Mouse (Mus musculus): ENCODE data around the gene Zbtb5. TPM values are rescaled to one million over a fixed set of nuclear protein-coding genes. Genes with fewer than 3 reads are reported as not detected.
A peak's percentile ranks its signal among the peaks of the same experiment; 100 is the strongest.
"Not testable (repeated sequence)": the region's sequence is repeated elsewhere in the genome, so short reads cannot be mapped to it uniquely, and the experiment has no call there.

Gene Zbtb5
- total RNA-seq, 2 experiments from 2014 or later: 10.5 to 11.9 TPM

DNA sequence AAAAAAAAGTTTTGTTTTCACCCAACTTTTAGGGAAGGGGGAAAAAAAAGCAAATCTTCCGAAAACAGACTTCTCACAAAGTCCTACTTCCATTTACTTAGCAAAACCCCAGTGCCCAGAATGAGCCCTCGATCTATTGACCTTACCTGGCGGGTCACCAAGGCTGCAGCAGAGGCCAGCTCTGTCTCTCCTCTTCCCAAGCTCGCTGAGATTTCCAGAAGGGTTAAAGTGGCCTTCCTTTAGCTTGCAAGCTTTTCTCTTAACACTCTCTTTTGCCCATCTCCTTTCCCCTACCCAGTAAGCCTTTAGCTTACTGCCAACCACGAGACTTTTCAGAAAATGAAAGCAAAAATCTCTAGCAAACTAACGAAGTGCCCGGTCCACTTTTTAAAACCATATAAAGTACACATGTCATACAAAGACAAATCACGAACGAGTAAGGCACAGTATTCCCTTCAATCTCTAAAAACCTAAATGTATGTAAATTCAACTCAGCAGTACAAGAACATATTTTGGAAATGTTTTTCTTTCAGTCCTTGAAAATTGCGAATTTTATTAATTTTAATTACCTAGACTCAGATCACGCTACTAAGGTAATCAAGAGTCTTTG, 1.3 kb downstream of the Zbtb5 start:
- no peak for DNase-seq

DNA sequence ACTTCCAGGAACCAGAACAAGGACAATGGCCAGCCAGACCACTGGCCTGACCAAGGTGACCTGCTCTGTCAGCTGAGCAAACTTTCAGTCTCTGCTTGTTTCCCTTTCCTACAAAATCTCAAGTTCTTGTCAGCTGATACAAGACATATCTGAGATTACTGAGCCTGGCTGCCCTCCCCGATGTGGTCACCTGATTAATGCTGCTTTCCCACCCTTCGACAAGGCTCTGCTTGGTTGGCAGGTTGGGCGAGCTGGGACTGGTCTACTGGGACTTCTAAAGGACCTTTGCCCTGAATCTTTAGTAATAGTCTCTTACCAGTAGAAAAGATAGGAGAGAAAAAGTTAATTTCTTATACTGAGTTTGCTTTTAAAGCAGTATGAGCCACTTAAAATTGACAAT, 6.8 kb downstream of the Zbtb5 start:
- no peak for DNase-seq

DNA sequence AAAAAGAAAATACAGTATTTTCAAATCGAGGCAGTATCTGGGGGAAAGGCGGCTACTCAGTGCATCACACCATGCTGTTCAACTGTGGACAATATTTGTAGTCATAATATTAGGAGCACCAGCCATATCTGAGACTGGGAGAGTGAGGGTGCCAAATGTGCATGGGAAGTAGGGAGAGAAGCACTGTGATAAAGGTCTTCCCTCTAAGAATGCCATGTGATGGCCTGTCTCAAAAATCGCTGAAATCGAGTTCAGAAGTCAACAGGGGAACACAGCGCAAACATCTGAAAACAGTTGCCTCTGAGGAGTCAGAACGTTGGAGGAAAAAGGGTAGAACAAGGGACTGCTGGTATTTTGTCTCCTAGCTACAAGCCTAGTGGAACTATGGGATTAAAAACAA, 12.2 kb downstream of the Zbtb5 start:
- no peak for DNase-seq

DNA sequence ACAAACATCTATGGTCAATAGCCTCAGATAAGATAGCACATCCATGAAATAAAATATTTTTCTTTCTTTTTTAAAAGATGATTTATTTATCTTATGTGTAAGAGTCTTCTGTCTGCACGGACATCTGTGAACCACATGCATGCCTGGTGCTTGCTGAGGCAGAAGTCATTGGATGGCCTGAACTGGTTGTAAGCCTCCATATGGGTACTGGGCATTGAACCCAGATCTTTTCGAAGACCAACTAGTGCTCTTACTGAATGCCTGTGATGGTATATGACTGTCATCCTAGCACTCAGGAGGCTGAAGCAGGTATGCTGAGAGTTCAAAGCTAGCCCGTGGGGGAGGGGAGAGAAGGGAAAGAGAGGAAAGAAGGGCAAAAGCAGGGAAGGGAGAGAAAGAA, 14.1 kb downstream of the Zbtb5 start:
- no peak for DNase-seq

DNA sequence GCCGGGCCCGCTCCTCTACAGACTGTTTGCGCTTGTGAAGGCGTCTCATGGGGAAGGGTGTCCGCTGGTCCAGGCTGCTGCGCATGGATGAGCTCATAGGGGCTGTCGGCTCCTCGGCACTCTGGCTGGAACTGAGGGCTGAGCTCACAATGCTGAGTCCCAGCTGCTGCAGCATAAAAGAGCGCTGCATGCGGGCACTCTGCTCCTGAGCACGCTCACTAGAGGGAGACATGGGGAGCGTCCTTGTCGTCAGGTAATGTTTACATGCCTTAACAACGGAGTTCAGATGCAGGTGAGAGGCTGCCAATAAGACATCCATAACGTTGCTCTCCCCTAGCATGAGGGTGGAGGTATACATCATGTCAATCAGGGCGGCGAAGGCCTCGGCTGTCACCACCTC, 17.4 kb downstream of the Zbtb5 start:
- no peak for DNase-seq

DNA sequence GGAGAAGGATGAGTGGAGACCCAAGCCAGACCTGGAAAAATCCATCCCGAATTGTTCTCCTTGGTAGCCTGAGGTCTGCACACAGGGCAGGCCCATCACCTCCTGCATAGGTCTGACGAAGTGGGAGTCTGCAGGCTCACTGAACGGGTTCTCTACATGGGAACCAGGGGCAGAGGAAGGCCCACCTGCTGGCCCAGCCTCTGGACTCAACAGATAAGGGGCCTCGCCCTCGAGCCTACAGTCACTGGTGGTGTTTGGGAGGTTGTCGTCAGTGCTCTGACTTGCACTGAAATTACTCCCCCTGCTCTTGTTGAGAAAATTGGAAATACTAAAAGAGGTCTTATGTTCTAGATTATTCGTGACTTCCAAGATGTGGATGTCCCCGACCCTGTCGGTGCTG, 18.4 kb downstream of the Zbtb5 start:
- DNase-seq: no peak

DNA sequence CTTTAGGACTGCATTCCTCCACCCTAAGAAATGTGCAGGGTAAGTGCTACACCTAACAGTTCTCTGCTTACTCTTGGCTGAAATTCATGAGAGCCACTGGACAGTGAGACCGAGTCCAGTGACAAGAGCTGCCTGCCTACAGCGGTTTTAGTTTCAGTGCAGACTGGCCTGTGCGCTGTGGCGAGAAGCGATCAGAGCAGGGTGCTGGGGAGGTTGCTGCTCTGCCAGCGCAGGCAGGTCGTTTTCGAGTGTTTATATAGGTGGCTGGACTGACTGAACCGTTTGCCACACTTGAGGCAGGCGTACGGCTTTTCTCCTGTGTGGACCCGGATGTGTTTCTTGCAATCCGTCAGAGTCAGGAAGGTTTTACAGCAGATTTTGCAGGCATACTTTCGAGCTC, 19.0 kb downstream of the Zbtb5 start:
- DNase-seq: not testable (repeated sequence)

DNA sequence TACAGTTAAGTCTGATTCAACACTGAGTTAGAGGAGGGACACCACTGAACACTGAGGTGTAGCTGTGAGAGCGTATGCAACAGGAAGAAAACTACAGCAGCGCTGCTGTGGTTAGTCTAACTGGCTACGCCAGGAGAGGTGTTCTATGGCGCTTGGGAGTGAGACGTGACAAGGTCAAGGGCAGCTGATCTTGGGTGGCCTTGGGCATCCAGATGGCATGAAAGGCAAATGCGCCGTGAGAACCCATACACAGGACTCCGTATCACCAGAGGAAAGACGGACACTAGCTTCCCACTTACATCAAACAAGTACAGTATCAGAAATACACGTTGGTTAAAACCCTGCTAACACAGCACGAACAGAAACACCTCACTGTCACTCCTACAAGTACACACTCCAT, 19.9 kb downstream of the Zbtb5 start:
- not testable (repeated sequence) for DNase-seq

DNA sequence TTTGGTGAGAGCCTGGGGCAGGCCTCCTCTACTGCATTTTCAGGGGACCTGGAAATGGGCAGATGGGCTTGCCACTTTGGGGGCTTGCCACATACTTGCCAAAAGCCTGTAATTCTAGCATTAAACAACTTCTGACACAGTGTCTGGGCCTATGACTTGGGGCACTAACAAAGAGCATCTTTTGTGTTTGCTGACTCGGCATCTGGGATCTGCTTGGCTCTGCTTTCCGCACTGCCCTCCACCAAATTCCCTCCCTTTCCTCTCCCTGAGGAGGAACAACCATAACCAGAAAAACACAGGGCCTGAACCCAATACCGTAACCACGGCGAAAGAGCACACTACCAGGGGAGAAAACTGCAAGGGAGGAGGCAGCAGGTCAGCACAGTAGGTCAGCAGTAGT, 21.7 kb downstream of the Zbtb5 start:
- DNase-seq: no peak

DNA sequence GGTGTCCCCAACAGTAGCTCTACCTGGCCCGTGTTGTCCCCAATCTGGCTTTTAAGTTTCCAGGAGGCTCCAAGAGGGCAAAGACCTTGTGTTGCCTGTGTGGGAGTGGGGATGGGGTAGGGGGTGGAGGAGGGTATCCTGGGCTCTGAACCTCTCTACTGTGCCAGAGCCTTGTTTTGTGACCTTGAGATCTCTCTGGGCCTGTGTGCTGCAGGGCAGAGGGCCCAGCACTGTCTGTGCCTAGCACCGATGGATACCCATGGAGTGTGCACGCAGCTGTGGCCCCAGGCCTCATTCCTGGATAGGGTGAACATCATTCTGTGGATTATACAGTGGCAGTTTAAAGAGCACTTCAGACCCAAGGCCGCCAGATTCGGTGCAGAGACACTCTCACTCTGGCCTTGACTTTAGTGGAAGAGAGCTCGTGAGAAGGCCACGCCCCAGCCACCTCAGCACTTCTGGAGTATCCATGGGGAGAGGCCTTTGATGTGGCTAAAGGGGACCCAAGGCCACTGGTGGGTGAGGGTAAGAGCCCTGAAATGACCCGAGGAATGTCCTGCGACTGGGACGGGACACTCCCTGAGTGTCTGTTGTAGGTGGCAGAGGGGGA, 29.0 kb downstream of the Zbtb5 start:
- no peak for DNase-seq

DNA sequence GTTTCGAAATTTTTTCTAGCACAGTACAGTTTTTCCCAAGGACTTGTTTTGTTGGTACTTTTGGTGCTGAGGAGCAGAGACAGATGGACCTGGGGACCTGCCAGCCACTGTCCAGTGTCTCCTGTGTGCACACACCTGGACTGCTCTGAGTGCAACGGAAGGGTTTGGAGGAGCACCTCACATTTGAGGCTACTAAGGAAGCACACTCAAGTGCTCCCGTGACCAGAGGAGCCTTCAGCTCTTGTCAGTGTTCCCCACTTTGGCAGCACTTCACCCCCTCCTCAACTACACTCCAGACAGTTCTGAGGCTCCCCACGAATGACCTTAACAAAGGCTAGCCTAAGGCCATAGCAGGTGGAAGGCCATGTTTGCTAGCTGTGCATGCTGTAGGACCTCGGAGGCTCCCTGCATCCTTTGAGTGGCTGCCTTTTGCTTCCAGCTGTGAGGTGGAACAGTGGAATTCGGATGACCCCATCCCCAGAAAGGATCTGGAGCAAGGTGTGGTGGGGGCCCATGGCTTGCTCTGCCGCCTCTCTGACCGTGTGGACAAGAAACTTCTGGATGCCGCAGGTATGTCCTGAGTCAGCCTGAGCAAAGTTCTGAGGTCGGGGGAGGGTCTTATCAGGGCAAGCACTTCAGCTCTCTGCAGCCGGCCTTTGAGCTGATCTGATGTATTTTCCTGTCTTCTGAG, 29.6 kb downstream of the Zbtb5 start:
- DNase-seq: no peak

DNA sequence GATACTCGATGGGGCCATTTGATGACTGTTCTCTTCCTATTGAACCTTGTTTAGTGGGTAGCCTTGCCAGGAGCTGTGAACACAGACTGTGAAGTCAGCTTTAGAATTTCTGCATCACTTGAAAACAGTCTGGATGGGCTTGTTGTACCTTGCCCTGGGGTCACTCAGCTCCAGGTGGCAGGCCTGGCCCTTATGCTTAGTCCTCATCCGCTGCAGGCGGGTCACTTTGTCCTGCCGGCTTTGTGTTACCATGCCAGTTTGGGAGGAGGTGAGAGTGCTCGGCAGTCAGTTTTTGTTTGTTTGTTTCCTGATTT, 30.3 kb downstream of the Zbtb5 start:
- DNase-seq: no peak

DNA sequence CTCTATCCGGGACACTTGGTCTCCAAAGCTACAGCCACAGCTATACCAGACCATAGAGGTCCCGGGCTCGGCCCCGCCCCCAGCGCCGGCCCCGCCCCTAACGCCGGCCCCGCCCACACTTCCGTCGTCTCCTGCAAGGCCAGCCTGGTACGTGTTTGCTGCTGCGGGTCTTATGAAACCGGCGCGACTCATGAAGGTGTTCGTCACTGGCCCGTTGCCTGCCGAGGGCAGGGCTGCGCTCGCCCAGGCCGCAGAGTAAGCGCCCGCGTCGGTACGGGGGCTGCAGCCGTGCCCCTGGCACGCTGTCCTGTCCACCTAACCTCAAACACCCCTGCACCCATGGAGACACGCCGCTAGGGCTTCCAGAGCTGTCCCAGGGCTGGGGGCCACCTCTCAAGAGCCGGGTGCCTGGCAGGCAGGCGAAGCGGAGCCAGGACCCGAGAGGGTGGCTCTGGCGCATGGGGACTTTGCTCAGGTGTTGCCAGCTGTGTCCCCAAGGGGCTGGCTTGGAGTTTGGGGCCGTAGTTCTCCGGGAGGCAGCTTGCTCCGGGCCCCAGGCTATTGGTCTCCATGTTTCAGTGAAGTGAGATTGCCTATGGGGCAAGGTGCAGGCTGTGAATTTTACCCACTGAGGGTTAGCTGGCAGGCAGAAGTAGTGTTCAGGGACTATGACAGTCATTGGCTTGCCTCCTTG, 30.8 kb downstream of the Zbtb5 start, which contains the start of gene Grhpr:
Grhpr (plus strand) TSS at position 116 of the 694 bp plus-strand sequence.
- peak; percentile 87 for DNase-seq

DNA sequence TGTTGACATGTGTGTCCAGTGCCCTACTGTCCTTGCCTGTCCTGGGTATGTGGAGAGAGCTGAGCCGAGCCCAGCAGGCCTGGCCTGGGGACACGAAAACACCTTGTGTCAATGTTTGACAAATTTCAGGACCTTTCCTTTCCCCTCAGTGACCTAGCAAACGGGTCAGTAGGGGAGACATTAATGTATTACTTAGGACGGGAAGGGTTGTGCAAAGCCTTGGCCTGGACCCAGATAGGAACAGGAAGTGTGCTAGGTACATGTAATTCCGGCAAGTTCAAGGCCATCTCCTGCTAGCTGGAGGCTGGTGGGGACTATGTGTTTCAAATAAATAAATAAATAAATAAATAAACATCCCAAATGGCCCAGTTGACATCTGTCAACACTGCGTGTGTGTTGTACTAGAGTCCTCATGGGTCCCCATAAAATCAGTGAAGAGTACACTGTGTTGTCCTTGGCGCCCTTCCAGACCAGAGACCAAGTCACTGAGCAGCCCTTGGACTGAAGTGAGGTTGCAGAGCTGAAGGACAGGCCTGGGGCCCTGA, 32.3 kb downstream of the Zbtb5 start:
- DNase-seq: peak; percentile 27

DNA sequence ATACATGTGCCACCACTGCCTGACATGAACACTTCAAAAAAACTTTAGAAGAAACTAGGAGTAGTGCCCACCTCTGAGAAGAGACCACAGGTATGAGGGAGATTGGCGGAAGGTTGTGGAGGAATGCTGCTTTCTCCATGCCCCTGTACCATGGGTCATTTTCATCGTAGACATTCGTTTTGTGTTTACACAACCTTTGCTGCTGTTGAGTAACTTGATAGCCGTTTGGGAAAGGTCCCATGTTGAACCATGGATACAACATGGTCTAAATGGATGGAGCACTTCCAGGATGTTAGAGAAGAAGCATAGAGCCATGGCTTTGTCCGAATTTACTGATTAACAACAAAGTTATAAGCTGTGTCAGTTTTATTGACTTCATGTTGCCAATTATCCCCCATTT, 34.0 kb downstream of the Zbtb5 start:
- no peak for DNase-seq

DNA sequence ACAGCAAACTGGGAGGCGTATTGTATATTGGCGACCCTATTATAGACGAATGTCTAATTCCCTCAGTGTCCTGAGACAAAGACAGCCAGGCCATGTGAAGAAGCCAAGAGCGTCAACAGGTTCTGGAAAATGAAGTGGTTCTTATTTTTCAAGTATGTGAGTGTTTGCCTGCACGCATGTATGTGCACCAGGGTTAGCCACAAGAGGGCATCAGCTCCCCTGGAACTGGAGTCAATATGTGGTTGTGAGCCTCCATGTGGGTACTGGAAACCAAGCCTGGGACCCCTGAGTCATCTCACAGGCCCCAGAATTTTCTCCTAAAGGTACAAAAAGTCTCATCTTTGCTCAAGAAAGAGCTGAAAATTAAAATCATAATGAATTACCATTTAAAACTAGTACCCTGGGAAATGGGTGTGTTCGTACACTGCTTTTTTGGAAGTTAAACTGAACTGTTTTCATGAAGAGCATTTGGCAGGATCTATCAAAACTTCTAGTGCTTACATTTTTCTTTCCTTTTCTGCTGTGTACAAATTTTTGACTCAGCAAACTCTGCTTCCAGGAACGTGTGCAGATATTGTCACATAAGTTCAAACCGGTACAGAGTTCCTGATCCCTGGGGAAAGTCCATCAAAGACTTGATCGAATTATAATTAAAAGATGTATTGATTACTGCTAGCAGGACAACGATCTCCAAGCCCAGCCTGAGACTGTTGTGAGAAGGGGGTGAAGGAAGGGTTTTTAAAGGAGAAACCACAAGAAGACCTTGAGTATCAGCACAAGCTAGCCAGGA, 35.1 kb downstream of the Zbtb5 start:
- no peak for DNase-seq

DNA sequence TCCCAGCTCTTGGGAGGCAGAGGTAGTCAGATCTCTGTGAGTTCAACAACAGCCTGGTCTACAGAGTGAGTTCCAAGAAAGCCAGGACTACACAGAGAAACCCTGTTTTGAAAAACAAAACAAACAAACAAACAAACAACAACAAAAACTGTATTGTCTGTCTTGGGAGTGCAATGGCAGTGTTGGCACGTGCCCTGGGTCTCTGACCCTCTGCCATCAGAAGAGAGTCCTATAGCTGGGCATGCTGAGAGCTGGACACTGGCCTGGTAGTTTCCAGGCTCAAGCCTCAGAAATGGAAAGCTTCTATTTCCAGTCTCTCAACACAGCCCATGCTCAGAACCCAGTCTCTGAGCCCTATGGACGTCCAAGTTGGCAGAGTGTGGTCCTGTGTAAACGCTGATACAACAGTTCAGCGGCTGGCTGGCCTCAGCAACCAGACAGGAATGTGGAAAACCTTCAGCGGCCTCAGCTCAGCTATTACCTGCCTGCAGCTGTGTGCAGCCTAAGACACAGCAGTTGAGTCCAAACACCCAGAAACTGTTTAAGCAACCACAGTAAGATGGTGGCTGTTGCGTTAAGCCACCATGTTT, 36.1 kb downstream of the Zbtb5 start:
- DNase-seq: no peak

DNA sequence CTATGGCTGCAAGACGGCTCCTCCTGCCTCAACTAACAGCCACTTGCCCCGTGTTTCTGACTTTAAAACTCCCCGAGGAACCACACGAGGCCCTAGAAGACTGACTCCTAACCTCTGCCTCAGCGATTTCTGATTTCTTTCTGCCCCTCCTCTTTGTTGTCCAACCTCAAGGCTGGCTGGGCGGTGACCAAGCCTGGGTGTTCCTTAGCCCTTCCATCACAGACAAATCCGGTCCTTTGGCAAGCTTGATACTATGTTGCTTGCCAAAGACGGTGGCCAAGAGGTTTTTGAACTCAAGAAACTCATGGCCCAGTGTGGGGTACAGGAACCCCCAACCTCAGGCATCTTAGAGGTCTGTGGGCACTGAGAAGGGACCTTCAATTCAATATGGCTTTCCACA, 37.9 kb downstream of the Zbtb5 start:
- DNase-seq: no peak

DNA sequence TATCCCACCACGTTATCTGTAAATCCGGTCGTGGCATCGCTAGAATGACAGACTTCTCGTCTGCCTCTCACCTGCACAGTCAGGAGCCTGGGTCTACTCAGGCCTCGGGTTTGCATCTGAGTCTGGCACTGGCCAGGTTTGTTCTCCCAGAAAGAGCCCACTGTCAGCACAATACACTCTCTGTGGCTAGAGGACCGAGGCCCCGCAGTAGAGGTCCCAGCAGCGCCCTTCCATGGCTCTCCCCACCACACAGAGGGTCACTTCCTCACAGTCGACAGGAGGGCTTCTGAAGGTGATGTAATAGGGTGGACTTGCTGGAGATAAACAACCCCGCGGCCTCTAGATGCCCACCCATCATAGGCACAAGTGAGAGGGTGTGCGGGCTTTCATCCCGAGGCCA, 38.3 kb downstream of the Zbtb5 start:
- no peak for DNase-seq

DNA sequence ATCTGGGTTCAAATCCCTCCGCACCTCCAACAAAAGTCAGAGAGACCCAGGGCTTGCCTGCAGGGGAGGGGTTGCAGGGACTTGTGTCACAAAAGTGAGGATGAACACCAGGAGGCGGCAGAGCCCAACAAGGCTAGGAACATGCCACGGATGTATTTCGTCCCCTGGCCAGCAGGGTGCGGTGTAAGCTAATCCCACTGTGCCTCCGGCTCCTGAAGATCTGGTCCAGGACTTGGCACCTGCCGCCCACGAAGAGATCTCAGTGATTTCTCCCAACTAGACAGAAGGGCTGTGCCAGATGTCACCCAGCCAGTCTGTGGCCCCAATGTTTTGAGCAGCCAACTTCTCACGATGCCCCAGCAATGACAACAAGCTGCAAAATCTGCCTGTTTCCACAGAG, 38.8 kb downstream of the Zbtb5 start:
- DNase-seq: peak; percentile 93

DNA sequence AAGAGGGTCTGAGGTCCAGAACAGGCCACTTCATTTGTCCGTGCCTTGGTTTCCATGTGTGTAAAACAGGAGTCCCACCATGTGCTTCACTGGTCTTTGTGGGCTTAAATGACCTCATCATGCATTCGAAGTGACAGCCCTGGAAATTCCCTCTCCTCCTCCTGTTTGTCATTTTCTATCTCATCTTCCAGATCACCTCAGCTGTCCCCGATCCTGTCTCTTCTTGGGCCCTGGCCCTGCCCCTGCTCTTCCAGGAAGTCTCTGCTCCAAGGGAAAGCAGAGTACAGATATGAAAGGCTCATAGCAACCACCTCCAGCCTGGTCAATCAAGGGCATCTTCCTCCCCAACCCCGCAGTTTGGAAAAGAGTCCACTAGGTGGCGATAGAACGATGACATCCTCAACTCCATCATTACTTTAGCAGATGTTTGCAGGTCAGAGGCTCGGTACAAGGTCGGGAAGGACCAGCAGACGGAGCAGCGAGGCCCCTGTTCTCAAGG, 41.6 kb downstream of the Zbtb5 start:
- DNase-seq: peak; percentile 70

DNA sequence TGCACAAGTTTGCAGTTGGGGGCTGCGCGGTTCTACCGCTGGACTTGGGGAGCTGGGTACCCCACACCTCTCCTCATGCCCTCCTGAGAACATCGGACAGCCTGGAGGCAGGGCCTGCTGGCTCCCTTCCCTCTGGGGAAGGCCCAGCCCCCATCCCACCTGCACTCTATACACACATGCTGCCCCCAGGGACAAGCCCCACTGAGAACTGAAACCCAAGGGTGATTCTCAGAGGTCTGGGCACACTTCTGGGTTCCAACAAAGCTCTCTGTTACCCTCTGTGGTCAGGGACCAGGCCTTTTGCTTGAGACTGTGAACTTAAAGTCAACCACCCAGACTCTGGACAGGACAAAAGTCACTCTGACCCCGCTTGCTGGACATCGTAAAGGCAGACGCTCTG, 42.2 kb downstream of the Zbtb5 start:
- no peak for DNase-seq

Data from heart, postnatal 4 days (tissue).